29 mouse cellular contexts compared by ENCODE assay signal in the genomic region with DNA sequence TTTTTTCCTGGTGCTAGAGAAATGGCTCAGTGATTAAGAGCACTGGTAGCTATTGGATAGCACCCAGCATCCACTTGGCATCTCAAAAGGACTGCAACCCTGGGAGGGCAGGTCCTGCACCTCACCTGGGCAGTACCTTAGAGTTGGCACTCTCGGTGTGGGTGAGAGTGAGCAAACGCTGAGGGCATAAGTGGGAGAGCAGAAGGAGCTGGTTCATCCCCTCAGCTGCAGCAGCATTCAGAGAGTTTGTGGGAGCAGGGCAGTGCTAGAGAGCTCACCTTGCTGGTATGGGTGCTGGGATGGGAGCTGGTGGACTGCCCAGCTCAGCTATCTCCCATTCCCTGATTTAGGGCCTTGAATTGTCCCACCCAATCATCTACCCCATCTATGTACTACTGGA.
DNase-seq lines count a peak whose midpoint lies in the region; ATAC-seq lines count a peak whose summit lies in the region.
"Had no signal": no experiment of that assay in that cellular context is flagged by ENCODE, and none has a peak within 500 bp of the region (broad histone marks: within the 10 kb centered on the region; RNA-seq: fewer than 3 reads in every experiment).

No protein-coding gene starts in this region.

- H3K27ac ChIP-seq in intestine, embryonic 15.5 days: no peak overlapping the region
- H3K27ac ChIP-seq: embryonic facial prominence, embryonic 12.5 days; heart, adult 2 months; hindbrain, embryonic 15.5 days; limb, embryonic 13.5 days; lung, embryonic 15.5 days; neural tube, embryonic 12.5 days; stomach, embryonic 15.5 days had no signal

- no peaks in the 10 kb centered on the region for H3K9me3 ChIP-seq in intestine, embryonic 15.5 days
- H3K9me3 ChIP-seq: embryonic facial prominence, embryonic 12.5 days; heart, embryonic 12.5 days; hindbrain, embryonic 15.5 days; limb, embryonic 13.5 days; lung, embryonic 15.5 days; neural tube, embryonic 12.5 days; stomach, embryonic 15.5 days had no signal

- no peak overlapping the region for H3K9ac ChIP-seq in intestine, embryonic 15.5 days
- H3K9ac ChIP-seq: embryonic facial prominence, embryonic 12.5 days; heart, embryonic 12.5 days; hindbrain, embryonic 15.5 days; limb, embryonic 13.5 days; lung, embryonic 15.5 days; neural tube, embryonic 12.5 days; stomach, embryonic 15.5 days had no signal

- H3K4me1 ChIP-seq in intestine, embryonic 15.5 days (replicated peaks): no peaks in the 10 kb centered on the region
- H3K4me1 ChIP-seq: embryonic facial prominence, embryonic 12.5 days; heart, embryonic 12.5 days; hindbrain, embryonic 15.5 days; limb, embryonic 13.5 days; lung, embryonic 15.5 days; neural tube, embryonic 12.5 days; stomach, embryonic 15.5 days had no signal

- no peak for ATAC-seq in intestine, embryonic 15.5 days
- ATAC-seq: CD4-positive, CD25-positive, alpha-beta regulatory T cell, adult 4 months; forebrain, embryonic 16.5 days; intestine, embryonic 16.5 days; midbrain, embryonic 16.5 days had no signal

- intact Hi-C loops in left cerebral cortex, postnatal 4 days (cut with DNase I): no loop called here
- intact Hi-C loops in left cerebral cortex, postnatal 25 days (cut with DNase I): no loop called here

- peak; percentile 11 for DNase-seq in left cerebral cortex, postnatal 4 days
- DNase-seq in left cerebral cortex, postnatal 25 days (ENCODE audit: low spot score in 2 of 2): no peak
- peak; percentile 34 for DNase-seq in cerebellum, adult 11 months
- peak; percentile 51 for DNase-seq in cerebellum, adult 9-10 months
- peak; percentile 42 to 54 for DNase-seq in cerebellum, postnatal 36 days
- no peak for DNase-seq in layer of hippocampus, adult 18-20 months (ENCODE audit: low spot score in 2 of 2)
- no peak for DNase-seq in left cerebral cortex, adult 9 months (ENCODE audit: low spot score in 2 of 2)
- DNase-seq: adrenal gland, adult 2 months; adrenal gland, postnatal 36 days; heart, adult 2 months; heart, postnatal 4 days; kidney, adult 9 months; kidney, postnatal 10 days; layer of hippocampus, adult 9-11 months; lung, postnatal 36 days had no signal

- WGBS in intestine, embryonic 15.5 days: 73% methylated on average over 2 of the region's 2 CpGs

- H3K27me3 ChIP-seq in intestine, embryonic 15.5 days (replicated peaks): no peaks in the 10 kb centered on the region
- H3K27me3 ChIP-seq: embryonic facial prominence, embryonic 12.5 days; heart, embryonic 12.5 days; hindbrain, embryonic 15.5 days; limb, embryonic 13.5 days; lung, embryonic 15.5 days; neural tube, embryonic 12.5 days; stomach, embryonic 15.5 days had no signal

- no peak overlapping the region for H3K4me2 ChIP-seq in intestine, embryonic 15.5 days (replicated peaks)
- H3K4me2 ChIP-seq: embryonic facial prominence, embryonic 12.5 days; heart, embryonic 12.5 days; limb, embryonic 13.5 days; liver, embryonic 11.5 days; lung, embryonic 15.5 days; neural tube, embryonic 12.5 days; stomach, embryonic 15.5 days had no signal

- H3K36me3 ChIP-seq in intestine, embryonic 15.5 days: no peaks in the 10 kb centered on the region
- H3K36me3 ChIP-seq: embryonic facial prominence, embryonic 12.5 days; heart, embryonic 12.5 days; hindbrain, embryonic 15.5 days; limb, embryonic 13.5 days; lung, embryonic 15.5 days; neural tube, embryonic 12.5 days; stomach, embryonic 15.5 days had no signal

- no peak overlapping the region for H3K4me3 ChIP-seq in intestine, embryonic 15.5 days (replicated peaks)
- H3K4me3 ChIP-seq: embryonic facial prominence, embryonic 12.5 days; heart, adult 2 months; heart, embryonic 12.5 days; hindbrain, embryonic 15.5 days; limb, embryonic 13.5 days; lung, embryonic 15.5 days; myocyte; neural tube, embryonic 12.5 days; stomach, embryonic 15.5 days had no signal

Comparison
In these comparisons a context has a peak if more than half of its experiments do, and no peak if none do; other contexts are left out.
1. DNase-seq: peak in left cerebral cortex, postnatal 4 days (single experiment), cerebellum, adult 11 months (single experiment), cerebellum, adult 9-10 months (single experiment) and cerebellum, postnatal 36 days (2 of 2); none in left cerebral cortex, postnatal 25 days (0 of 2), layer of hippocampus, adult 18-20 months (0 of 2) and left cerebral cortex, adult 9 months (0 of 2).